Mouse (Mus musculus) forebrain, embryonic 12.5 days (tissue): ENCODE results near the gene Hmgcll1. TPM values are rescaled to one million over a fixed set of nuclear protein-coding genes. Genes with fewer than 3 reads are reported as not detected.

Source experiments
- ATAC-seq: fragments of 200-750 bp; cut with Nextera tagmentation; 2 replicates; pipeline ENCODE4 v1.8.0; 2017; ENCODE audit warnings: moderate TSS enrichment; ENCODE audit not compliant: low FRiP score
- H3K27ac ChIP-seq: fragments of 300-500 bp; sonication (generic); 2 replicates; pipeline ENCODE4 v1.5.1; 2016; ENCODE audit warnings: mild to moderate bottlenecking
- H3K27me3 ChIP-seq: fragments of 300-500 bp; sonication (generic); 2 replicates; pipeline ENCODE4 v1.6.1; 2016; ENCODE audit warnings: mild to moderate bottlenecking
- H3K36me3 ChIP-seq: fragments of 300-500 bp; sonication (generic); replicated peaks from 2 replicates; pipeline ENCODE4 v1.6.1; 2016; ENCODE audit warnings: mild to moderate bottlenecking
- H3K4me1 ChIP-seq: fragments of 300-500 bp; sonication (generic); 2 replicates; pipeline ENCODE4 v1.6.1; 2016
- H3K4me2 ChIP-seq: fragments of 300-500 bp; sonication (generic); 2 replicates; pipeline ENCODE4 v1.6.1; 2016; ENCODE audit warnings: mild to moderate bottlenecking, moderate library complexity
- H3K4me3 ChIP-seq: fragments of 300-500 bp; sonication (generic); replicated peaks from 2 replicates; pipeline ENCODE4 v1.5.1; 2016; ENCODE audit warnings: mild to moderate bottlenecking
- H3K9ac ChIP-seq: fragments of 300-500 bp; sonication (generic); 2 replicates; pipeline ENCODE4 v1.6.1; 2016; ENCODE audit warnings: mild to moderate bottlenecking
- H3K9me3 ChIP-seq: fragments of 300-500 bp; sonication (generic); 2 replicates; pipeline ENCODE4 v1.6.1; 2016
- polyA plus RNA-seq: library from polyadenylated mRNA; unstranded; fragments of >200 nt; fragmentation: Nextera tagmentation; extraction: Ambion mirVana; gene quantifications from 2 replicates; pipeline ENCODE4 v1.2.1, GENCODE M21; 2016

The Hmgcll1 gene
- polyA plus RNA-seq, 1 experiment from 2014 or later = 13.1 TPM

DNA sequence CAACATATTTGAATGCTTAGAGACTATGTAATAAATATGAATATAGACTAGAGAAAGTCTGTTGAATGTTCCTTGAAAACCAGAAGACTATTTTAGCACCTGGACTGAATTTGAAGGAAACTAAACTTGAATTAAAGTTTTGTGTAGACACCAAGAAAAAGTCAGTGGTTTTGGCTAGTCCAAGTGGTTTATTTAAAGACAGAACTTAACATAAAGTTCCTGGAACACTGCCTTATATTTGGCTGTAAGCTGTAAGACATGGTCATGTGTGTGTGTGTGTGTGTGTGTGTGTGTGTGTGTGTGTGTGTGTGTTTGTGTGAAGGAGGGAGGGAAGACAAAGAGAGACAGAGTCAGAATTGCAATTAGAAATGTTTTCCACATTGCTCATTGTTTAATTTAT lies 164.6 kb downstream of the Hmgcll1 start:
- ATAC-seq = no peak
- H3K27ac ChIP-seq = no peak overlapping the region
- no peak overlapping the region for H3K4me2 ChIP-seq
- no peaks in the 10 kb centered on the region for H3K9me3 ChIP-seq
- no peak overlapping the region for H3K4me3 ChIP-seq
- no peaks in the 10 kb centered on the region for H3K36me3 ChIP-seq
- no peaks in the 10 kb centered on the region for H3K4me1 ChIP-seq
- no peak overlapping the region for H3K9ac ChIP-seq
- H3K27me3 ChIP-seq = no peaks in the 10 kb centered on the region

Other genes with a start within 250 kb of the Hmgcll1 start
- gene Bmp5, start 239.5 kb upstream of the Hmgcll1 start, polyA plus RNA-seq = 2.1 and 4.1 TPM in 2 replicates
- not detected in 2 replicates for gene Gfral, start 198.8 kb downstream of the Hmgcll1 start, polyA plus RNA-seq